Comparison of ENCODE assay signal across 34 mouse cellular contexts in genomic region chr2:154810821-154811220, GRCm38 (mm10). TPM values are rescaled to one million over a fixed set of nuclear protein-coding genes. Genes with fewer than 3 reads are reported as not detected.
DNase-seq lines count a peak whose midpoint lies in the region; ATAC-seq lines count a peak whose summit lies in the region.
"Had no signal": no experiment of that assay in that cellular context is flagged by ENCODE, and none has a peak within 500 bp of the region (broad histone marks: within the 10 kb centered on the region; RNA-seq: fewer than 3 reads in every experiment).

No protein-coding gene starts in this region.

- WGBS in limb, embryonic 13.5 days, result 64% methylated on average over 1 of the region's 1 CpGs
- WGBS in limb, embryonic 10.5 days, result 83% methylated on average over 1 of the region's 1 CpGs
- WGBS in midbrain, embryonic 15.5 days, result 64% methylated on average over 1 of the region's 1 CpGs
- 62% methylated on average over 1 of the region's 1 CpGs for WGBS in hindbrain, embryonic 12.5 days

- no peak overlapping the region for H3K4me2 ChIP-seq in limb, embryonic 13.5 days (replicated peaks)
- no peak overlapping the region for H3K4me2 ChIP-seq in midbrain, embryonic 15.5 days
- H3K4me2 ChIP-seq in hindbrain, embryonic 12.5 days (replicated peaks), result no peak overlapping the region
- H3K4me2 ChIP-seq: embryonic facial prominence, embryonic 13.5 days; embryonic facial prominence, embryonic 15.5 days; forebrain, embryonic 13.5 days; forebrain, embryonic 15.5 days had no signal

- H3K4me3 ChIP-seq in limb, embryonic 13.5 days, result no peak overlapping the region
- H3K4me3 ChIP-seq in limb, embryonic 10.5 days, result no peak overlapping the region
- no peak overlapping the region for H3K4me3 ChIP-seq in midbrain, embryonic 15.5 days
- no peak overlapping the region for H3K4me3 ChIP-seq in hindbrain, embryonic 12.5 days
- H3K4me3 ChIP-seq: embryonic facial prominence, embryonic 13.5 days; embryonic facial prominence, embryonic 15.5 days; forebrain, embryonic 13.5 days; forebrain, embryonic 15.5 days had no signal

- peaks cover 51% of the 10 kb centered on the region for H3K4me1 ChIP-seq in limb, embryonic 13.5 days
- H3K4me1 ChIP-seq in limb, embryonic 10.5 days, result no peaks in the 10 kb centered on the region
- H3K4me1 ChIP-seq in midbrain, embryonic 15.5 days, result 0 out of 2 replicates have a peak, but pooled peaks cover 2% of the 10 kb centered on the region
- H3K4me1 ChIP-seq in hindbrain, embryonic 12.5 days, result no peaks in the 10 kb centered on the region

- no peak for DNase-seq in limb, embryonic 10.5 days (ENCODE audit: low spot score)
- DNase-seq in 3T3-L1 (ENCODE audit: low read depth, low spot score), result peak; percentile 45
- DNase-seq in Muller cell, postnatal 12 days (ENCODE audit: inconsistent ontology term), result peak; percentile 91
- peak; percentile 52 for DNase-seq in adipocyte (ENCODE audit: low spot score)
- no peak for DNase-seq in layer of hippocampus, postnatal 36 days
- DNase-seq: adrenal gland, adult 2 months; adrenal gland, postnatal 10 days; adrenal gland, postnatal 25 days; B cell, adult 2 months; cerebellum, adult 11 months; cerebellum, adult 18-20 months; cerebellum, adult 8-10 months; cerebellum, adult 9-11 months; cerebellum, postnatal 14 days; cerebellum, postnatal 36 days; embryo, embryonic 11 days had no signal

- H3K9me3 ChIP-seq in limb, embryonic 13.5 days, result no peaks in the 10 kb centered on the region
- H3K9me3 ChIP-seq in limb, embryonic 10.5 days (replicated peaks), result no peaks in the 10 kb centered on the region
- no peaks in the 10 kb centered on the region for H3K9me3 ChIP-seq in midbrain, embryonic 15.5 days
- no peaks in the 10 kb centered on the region for H3K9me3 ChIP-seq in hindbrain, embryonic 12.5 days (replicated peaks)
- H3K9me3 ChIP-seq: embryonic facial prominence, embryonic 13.5 days; embryonic facial prominence, embryonic 15.5 days; forebrain, embryonic 13.5 days; forebrain, embryonic 15.5 days; G1E had no signal

- ATAC-seq in limb, embryonic 13.5 days (ENCODE audit: low FRiP score, low read depth), result no peak
- no peak for ATAC-seq in midbrain, embryonic 15.5 days (replicated peaks)
- no peak for ATAC-seq in hindbrain, embryonic 12.5 days (ENCODE audit: low FRiP score)
- ATAC-seq: activated CD4-positive, CD25-positive, alpha-beta regulatory T cell, adult 4 months; CD4-positive, CD25-positive, alpha-beta regulatory T cell, adult 4 months; forebrain, embryonic 13.5 days; forebrain, embryonic 15.5 days; Patski had no signal

- no peak overlapping the region for H3K9ac ChIP-seq in limb, embryonic 13.5 days
- H3K9ac ChIP-seq in midbrain, embryonic 15.5 days, result no peak overlapping the region
- no peak overlapping the region for H3K9ac ChIP-seq in hindbrain, embryonic 12.5 days
- H3K9ac ChIP-seq: embryonic facial prominence, embryonic 13.5 days; embryonic facial prominence, embryonic 15.5 days; forebrain, embryonic 13.5 days; forebrain, embryonic 15.5 days had no signal

- H3K36me3 ChIP-seq in limb, embryonic 13.5 days, result no peaks in the 10 kb centered on the region
- no peaks in the 10 kb centered on the region for H3K36me3 ChIP-seq in limb, embryonic 10.5 days
- no peaks in the 10 kb centered on the region for H3K36me3 ChIP-seq in midbrain, embryonic 15.5 days (replicated peaks)
- H3K36me3 ChIP-seq in hindbrain, embryonic 12.5 days, result no peaks in the 10 kb centered on the region
- H3K36me3 ChIP-seq: embryonic facial prominence, embryonic 13.5 days; embryonic facial prominence, embryonic 15.5 days; forebrain, embryonic 15.5 days had no signal

- H3K27me3 ChIP-seq in limb, embryonic 13.5 days, result no peaks in the 10 kb centered on the region
- H3K27me3 ChIP-seq in limb, embryonic 10.5 days (ENCODE audit: low read depth, poor library complexity, severe bottlenecking), result no peaks in the 10 kb centered on the region
- H3K27me3 ChIP-seq in midbrain, embryonic 15.5 days (replicated peaks), result no peaks in the 10 kb centered on the region
- no peaks in the 10 kb centered on the region for H3K27me3 ChIP-seq in hindbrain, embryonic 12.5 days
- H3K27me3 ChIP-seq: CH12.LX; embryonic facial prominence, embryonic 13.5 days; embryonic facial prominence, embryonic 15.5 days; forebrain, embryonic 13.5 days; forebrain, embryonic 15.5 days; Patski had no signal

- peak overlapping the region; percentile 22; the same call in 1 of the 2 replicates for H3K27ac ChIP-seq in limb, embryonic 13.5 days
- no peak overlapping the region for H3K27ac ChIP-seq in limb, embryonic 10.5 days
- no peak overlapping the region for H3K27ac ChIP-seq in midbrain, embryonic 15.5 days
- H3K27ac ChIP-seq in hindbrain, embryonic 12.5 days, result no peak overlapping the region
- H3K27ac ChIP-seq: embryonic facial prominence, embryonic 13.5 days; embryonic facial prominence, embryonic 15.5 days; forebrain, embryonic 13.5 days; forebrain, embryonic 15.5 days had no signal

RNA-seq across cellular contexts. Expression of gene a, which starts 19.6 kb away (rescaled TPM):
- polyA plus RNA-seq in limb, embryonic 13.5 days (2015; fragmentation: Nextera tagmentation; extraction: Ambion mirVana), result 10.9 and 12.0 TPM in 2 replicates
- 32.5 and 45.1 TPM in 2 replicates for polyA plus RNA-seq in limb, embryonic 10.5 days (2016; fragmentation: Nextera tagmentation; extraction: Ambion mirVana)
- not detected for total RNA-seq in layer of hippocampus, postnatal 36 days (2021)
- polyA plus RNA-seq in midbrain, embryonic 15.5 days (2015; fragmentation: Nextera tagmentation; extraction: Ambion mirVana), result 0.86 and 1.5 TPM in 2 replicates
- polyA plus RNA-seq in hindbrain, embryonic 12.5 days (2016; fragmentation: Nextera tagmentation; extraction: Ambion mirVana), result 1.7 and 3.0 TPM in 2 replicates
- total RNA-seq: adrenal gland, adult 2 months; adrenal gland, postnatal 10 days; adrenal gland, postnatal 25 days; adrenal gland, postnatal 4 days; common myeloid progenitor, adult 5-6 weeks; G1E had no signal
- polyA plus RNA-seq: activated CD4-positive, CD25-positive, alpha-beta regulatory T cell, adult 4 months; CD4-positive, CD25-positive, alpha-beta regulatory T cell, adult 4 months; Patski had no signal

RNA-seq across cellular contexts. Expression of gene Raly, which starts 19.9 kb away (rescaled TPM):
- 41.7 and 46.9 TPM in 2 replicates for polyA plus RNA-seq in limb, embryonic 13.5 days (2015; fragmentation: Nextera tagmentation; extraction: Ambion mirVana)
- polyA plus RNA-seq in limb, embryonic 10.5 days (2016; fragmentation: Nextera tagmentation; extraction: Ambion mirVana), result 55.0 and 61.9 TPM in 2 replicates
- total RNA-seq in layer of hippocampus, postnatal 36 days (2021), result 10 to 100 TPM; 66.5 to 67.0 TPM
- 25.3 and 34.1 TPM in 2 replicates for polyA plus RNA-seq in midbrain, embryonic 15.5 days (2015; fragmentation: Nextera tagmentation; extraction: Ambion mirVana)
- 34.1 and 37.7 TPM in 2 replicates for polyA plus RNA-seq in hindbrain, embryonic 12.5 days (2016; fragmentation: Nextera tagmentation; extraction: Ambion mirVana)

RNA-seq across cellular contexts. Expression of gene Gm14214, which starts 41.0 kb away (rescaled TPM):
- not detected in 2 replicates for polyA plus RNA-seq in limb, embryonic 13.5 days (2015; fragmentation: Nextera tagmentation; extraction: Ambion mirVana)
- not detected in 2 replicates for polyA plus RNA-seq in limb, embryonic 10.5 days (2016; fragmentation: Nextera tagmentation; extraction: Ambion mirVana)
- total RNA-seq in layer of hippocampus, postnatal 36 days (2021), result not detected
- polyA plus RNA-seq in midbrain, embryonic 15.5 days (2015; fragmentation: Nextera tagmentation; extraction: Ambion mirVana), result not detected in 2 replicates
- 0.36 TPM in 1 of 2 replicates, not detected in the other for polyA plus RNA-seq in hindbrain, embryonic 12.5 days (2016; fragmentation: Nextera tagmentation; extraction: Ambion mirVana)
- total RNA-seq: adrenal gland, adult 2 months; adrenal gland, postnatal 10 days; adrenal gland, postnatal 25 days; adrenal gland, postnatal 4 days; CH12.LX; common myeloid progenitor, adult 5-6 weeks; G1E had no signal
- polyA plus RNA-seq: adrenal gland, adult 2 months; brain, embryonic 14.5 days; CD4-positive, CD25-positive, alpha-beta regulatory T cell, adult 4 months; embryonic facial prominence, embryonic 11.5 days; embryonic facial prominence, embryonic 13.5 days; embryonic facial prominence, embryonic 15.5 days; forebrain, embryonic 11.5 days; forebrain, embryonic 13.5 days; forebrain, embryonic 15.5 days; frontal cortex, adult 2 months; G1E; Patski had no signal

Comparison
In these comparisons a context has a peak if more than half of its experiments do, and no peak if none do; other contexts are left out.
1. DNase-seq: peak in 3T3-L1 (single experiment), Muller cell, postnatal 12 days (single experiment) and adipocyte (single experiment); none in limb, embryonic 10.5 days (single experiment) and layer of hippocampus, postnatal 36 days (0 of 2).